Mouse (Mus musculus) cerebellum, adult 2 months (tissue): Measurements from ENCODE around the gene Fgfrl1.

Experiments
- CTCF ChIP-seq: fragments of 200-500 bp; IDR thresholded peaks from 2 replicates; pipeline ENCODE4 v1.5.1; 2011; ENCODE audit warnings: low read depth, mild to moderate bottlenecking, control low read depth, low read length, moderate library complexity, borderline replicate concordance; ENCODE audit not compliant: insufficient read depth
- POLR2A ChIP-seq: fragments of 200-500 bp; IDR thresholded peaks from 2 replicates; pipeline ENCODE4 v1.6.1; 2011; ENCODE audit warnings: low read length, control low read depth, borderline replicate concordance; ENCODE audit not compliant: insufficient read depth

DNA sequence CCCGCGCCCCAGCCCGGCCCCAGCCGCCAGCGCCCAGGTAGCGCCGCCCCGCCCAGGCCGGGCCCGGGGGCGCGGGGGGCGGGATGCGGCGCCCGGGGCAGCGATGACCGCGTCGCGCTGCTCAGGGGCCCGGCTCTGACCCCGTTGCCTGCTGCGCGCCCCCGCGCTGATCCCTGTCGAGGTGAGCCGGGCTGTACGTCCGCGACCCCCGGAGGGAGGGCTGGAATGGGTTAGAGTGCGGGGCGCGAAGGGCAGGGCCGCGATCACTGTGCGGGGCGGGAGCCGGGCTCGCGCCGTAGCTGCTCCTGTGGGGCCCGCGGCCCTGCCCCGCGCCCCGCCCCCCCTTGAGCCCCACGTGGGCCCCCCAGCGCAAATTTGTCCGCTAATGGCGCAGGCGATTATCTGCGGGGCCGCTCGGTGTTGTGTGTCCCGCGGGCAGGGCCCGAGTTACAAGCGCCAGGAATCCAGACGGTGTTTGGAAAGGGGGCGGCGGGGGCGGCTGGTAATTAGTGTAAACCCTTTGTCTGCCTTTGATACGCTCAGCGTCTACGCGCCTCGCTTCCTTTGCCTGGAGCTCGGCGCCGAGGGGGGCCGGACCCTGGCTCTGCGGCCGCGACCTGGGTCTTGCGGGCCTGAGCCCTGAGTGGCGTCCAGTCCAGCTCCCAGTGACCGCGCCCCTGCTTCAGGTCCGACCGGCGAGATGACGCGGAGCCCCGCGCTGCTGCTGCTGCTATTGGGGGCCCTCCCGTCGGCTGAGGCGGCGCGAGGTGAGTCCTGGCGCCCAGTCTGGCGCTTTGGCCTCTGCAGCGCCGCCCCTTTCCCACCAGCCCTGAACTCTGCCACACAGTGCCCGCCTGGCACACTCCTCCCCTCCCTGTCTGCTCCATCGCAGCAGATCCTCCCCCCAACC lies 2.4 kb downstream of the Fgfrl1 start:
- no peak for TF ChIP-seq POLR2A
- no peak for TF ChIP-seq CTCF
